Mouse (Mus musculus) myocyte (in vitro differentiated cells): ENCODE data around the gene Psmc3. TPM values are rescaled to one million over a fixed set of nuclear protein-coding genes. Genes with fewer than 3 reads are reported as not detected.
"Not testable (repeated sequence)": the region's sequence is repeated elsewhere in the genome, so short reads cannot be mapped to it uniquely, and the experiment has no call there.

Source experiments
- H3K27me3 ChIP-seq: one replicate; pipeline ENCODE4 v1.6.1; 2011; ENCODE audit not compliant: control insufficient read depth, insufficient read depth, insufficient read length
- H3K36me3 ChIP-seq: one replicate; pipeline ENCODE4 v1.6.1; 2011; ENCODE audit not compliant: control insufficient read depth, insufficient read depth
- H3K4me2 ChIP-seq: one replicate; pipeline ENCODE4 v1.6.1; 2011; ENCODE audit warnings: low read depth, control low read depth
- H3K4me3 ChIP-seq: one replicate; pipeline ENCODE4 v1.5.1; 2011; ENCODE audit warnings: mild to moderate bottlenecking, control low read depth, moderate library complexity
- H3K79me2 ChIP-seq: one replicate; pipeline ENCODE4 v1.6.1; 2011; ENCODE audit not compliant: control insufficient read depth, insufficient read depth
- H3ac ChIP-seq: one replicate; pipeline ENCODE4 v1.6.1; 2011; ENCODE audit not compliant: control insufficient read depth, insufficient read length
- CEBPB ChIP-seq: IDR thresholded peaks from 2 replicates; pipeline ENCODE4 v1.6.1; 2011; ENCODE audit warnings: mild to moderate bottlenecking, moderate library complexity; ENCODE audit not compliant: poor library complexity, insufficient read depth, severe bottlenecking
- E2F4 ChIP-seq: IDR thresholded peaks from one replicate; pipeline ENCODE4 v1.6.1; 2011; ENCODE audit warnings: mild to moderate bottlenecking, control low read depth, moderate library complexity; ENCODE audit not compliant: insufficient read depth
- MAX ChIP-seq: IDR thresholded peaks from one replicate; pipeline ENCODE4 v1.6.1; 2011; ENCODE audit warnings: low read depth, mild to moderate bottlenecking, control low read depth
- MYOD1 ChIP-seq, 3 experiments: IDR thresholded peaks; one replicate each; pipeline ENCODE4 v1.6.1; 2011; ENCODE audit warnings: control low read depth in 2 of 3, low read depth in 2 of 3, mild to moderate bottlenecking in 2 of 3, moderate library complexity in 1 of 3; ENCODE audit not compliant: insufficient read length in 2 of 3, control insufficient read depth in 1 of 3
- MYOG ChIP-seq, 3 experiments: IDR thresholded peaks; one replicate each; pipeline ENCODE4 v1.6.1; 2011; ENCODE audit warnings: control low read depth in 2 of 3, low read depth in 2 of 3, mild to moderate bottlenecking in 2 of 3; ENCODE audit not compliant: insufficient read length in 2 of 3, control insufficient read depth in 1 of 3, insufficient read depth in 1 of 3
- POLR2A ChIP-seq: IDR thresholded peaks from one replicate; pipeline ENCODE4 v1.6.1; 2011; ENCODE audit warnings: low read depth, mild to moderate bottlenecking, control low read depth, moderate library complexity; ENCODE audit not compliant: insufficient read length
- POLR2AphosphoS2 ChIP-seq: IDR thresholded peaks from one replicate; pipeline ENCODE4 v1.6.1; 2011; ENCODE audit warnings: low read depth, control low read depth; ENCODE audit not compliant: insufficient read length
- REST ChIP-seq: IDR thresholded peaks from one replicate; pipeline ENCODE4 v1.6.1; 2011; ENCODE audit warnings: mild to moderate bottlenecking, control low read depth, moderate library complexity; ENCODE audit not compliant: insufficient read depth, insufficient read length
- SRF ChIP-seq: IDR thresholded peaks from one replicate; pipeline ENCODE4 v1.6.1; 2011; ENCODE audit warnings: low read depth; ENCODE audit not compliant: control insufficient read depth, insufficient read length
- TCF12 ChIP-seq: IDR thresholded peaks from one replicate; pipeline ENCODE4 v1.6.1; 2011; ENCODE audit warnings: mild to moderate bottlenecking, control low read depth; ENCODE audit not compliant: poor library complexity, insufficient read depth, severe bottlenecking
- TCF3 ChIP-seq: IDR thresholded peaks from one replicate; pipeline ENCODE4 v1.6.1; 2011; ENCODE audit warnings: low read depth, control low read depth; ENCODE audit not compliant: insufficient read length
- USF1 ChIP-seq: IDR thresholded peaks from one replicate; pipeline ENCODE4 v1.6.1; 2011; ENCODE audit warnings: low read depth, mild to moderate bottlenecking, control low read depth, moderate library complexity
- polyA plus RNA-seq: library from polyadenylated mRNA; unstranded; fragments of >200 nt; fragmentation: generic; extraction: Trizol; gene quantifications from one replicate; pipeline ENCODE4 v1.2.1, GENCODE M21; 2012; ENCODE audit warnings: missing spikeins

Gene Psmc3
- polyA plus RNA-seq, 1 experiment: 688 TPM

DNA sequence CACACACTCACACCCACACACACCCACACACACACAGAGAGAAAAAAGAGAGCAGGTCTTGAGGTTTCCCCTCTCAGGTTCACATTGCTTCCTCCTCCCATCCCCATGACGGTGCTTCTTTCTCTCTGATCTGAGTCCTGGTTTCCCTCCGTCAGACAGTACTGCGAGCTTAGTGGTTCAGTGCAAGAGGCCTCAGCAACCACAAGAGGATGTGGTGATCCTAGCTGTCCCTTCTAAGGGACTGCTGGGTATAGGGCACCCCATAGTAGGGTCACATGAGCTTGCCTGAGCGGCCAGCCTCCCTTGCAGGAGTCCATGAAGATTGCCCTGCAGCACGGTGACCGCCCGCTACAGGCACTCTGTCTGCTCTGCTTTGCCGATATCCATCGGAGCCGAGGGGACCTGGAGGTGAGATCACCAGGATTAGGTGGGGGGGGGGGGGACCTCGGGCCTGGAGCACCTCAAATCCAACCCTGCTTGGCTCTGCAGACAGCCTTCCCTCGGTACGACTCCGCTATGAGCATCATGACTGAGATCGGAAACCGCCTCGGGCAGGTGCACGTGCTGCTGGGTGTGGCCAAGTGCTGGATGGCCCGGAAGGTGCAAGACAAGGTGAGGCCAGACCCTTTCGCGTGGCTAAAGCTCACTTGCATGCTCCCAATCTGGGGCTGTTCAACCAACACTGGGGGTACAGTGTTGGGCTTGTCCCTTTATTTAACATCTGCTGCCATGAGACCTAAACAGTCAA, 11.0 kb upstream of the Psmc3 start:
- Histone ChIP-seq H3ac (no peak overlapping the region), H3K36me3 (no peaks in the 10 kb centered on the region), H3K79me2 (no peaks in the 10 kb centered on the region), H3K27me3 (no peaks in the 10 kb centered on the region), H3K4me2 (no peak overlapping the region), H3K4me3 (no peak overlapping the region)
- TF ChIP-seq CEBPB (no peak), POLR2A (peak; percentile 12)

DNA sequence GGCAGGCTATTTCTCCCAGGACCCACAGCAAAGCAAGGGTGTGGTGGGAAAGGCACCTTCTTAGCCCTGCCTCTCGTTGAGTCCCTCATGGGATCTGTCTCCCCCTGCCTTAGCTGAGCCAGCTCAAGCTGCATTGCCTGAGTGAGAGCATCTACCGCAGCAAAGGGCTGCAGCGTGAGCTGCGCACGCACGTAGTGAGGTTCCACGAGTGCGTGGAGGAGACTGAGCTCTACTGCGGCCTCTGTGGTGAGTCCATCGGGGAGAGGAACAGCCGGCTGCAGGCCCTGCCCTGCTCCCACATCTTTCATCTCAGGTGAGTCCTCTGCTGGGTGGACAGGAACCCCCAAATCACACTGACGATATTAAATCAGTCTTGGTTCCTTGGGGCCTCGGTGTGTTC, 9.1 kb upstream of the Psmc3 start:
- Histone ChIP-seq H3K27me3 (no peaks in the 10 kb centered on the region), H3K4me3 (no peak overlapping the region), H3K36me3 (no peaks in the 10 kb centered on the region), H3ac (no peak overlapping the region), H3K79me2 (no peaks in the 10 kb centered on the region), H3K4me2 (no peak overlapping the region)
- no peak for TF ChIP-seq REST
- peak; percentile 53 for TF ChIP-seq POLR2AphosphoS2
- TF ChIP-seq POLR2A: no peak
- TF ChIP-seq SRF: no peak
- TF ChIP-seq MYOG (IDR thresholded peaks at IDR 0.05; ENCODE audit: control insufficient read depth in 1 of 3, insufficient read depth in 1 of 3, insufficient read length in 2 of 3, low read depth in 2 of 3): no peak
- TF ChIP-seq TCF12: no peak
- no peak for TF ChIP-seq CEBPB

DNA sequence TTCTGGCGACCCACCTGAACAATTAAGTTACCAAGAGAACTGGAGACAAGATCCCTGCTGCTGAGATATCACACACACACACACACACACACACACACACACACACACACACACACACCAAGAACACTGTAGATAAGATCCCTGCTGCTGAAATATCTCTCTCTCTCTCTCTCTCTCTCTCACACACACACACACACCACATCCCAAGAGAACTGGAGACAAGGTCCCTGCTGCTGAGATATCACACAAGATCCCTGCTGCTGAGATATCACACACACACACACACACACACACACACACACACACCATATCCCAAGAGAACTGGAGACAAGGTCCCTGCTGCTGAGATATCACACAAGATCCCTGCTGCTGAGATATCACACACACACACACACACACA, 8.0 kb upstream of the Psmc3 start:
- H3K27me3 ChIP-seq, H3K79me2 ChIP-seq, H3K36me3 ChIP-seq, H3ac ChIP-seq, H3K4me2 ChIP-seq, H3K4me3 ChIP-seq: not testable (repeated sequence)

DNA sequence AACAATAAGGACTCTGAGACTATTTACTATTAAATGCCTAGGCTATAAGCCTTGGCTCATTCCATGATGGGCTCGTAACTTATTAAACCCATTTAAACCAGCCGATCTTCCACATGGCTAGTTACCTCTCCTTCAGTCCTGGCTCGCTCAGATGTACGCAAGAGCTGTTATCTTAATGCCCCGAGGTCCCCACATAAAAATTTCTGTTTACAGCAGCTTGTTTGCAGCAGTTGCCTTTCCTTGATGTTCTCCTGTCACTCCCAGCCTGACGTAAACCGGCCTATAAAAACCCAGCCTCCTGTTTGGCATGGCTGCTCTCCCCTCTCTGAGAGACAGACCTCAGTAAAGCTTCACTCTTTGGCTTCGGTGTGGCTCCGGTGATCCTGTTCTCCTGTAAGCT, 6.5 kb upstream of the Psmc3 start:
- no peaks in the 10 kb centered on the region for H3K36me3 ChIP-seq
- no peak overlapping the region for H3K4me2 ChIP-seq
- H3K4me3 ChIP-seq: no peak overlapping the region
- TF ChIP-seq SRF (no peak), REST (no peak), TCF3 (no peak), E2F4 (no peak), MYOG (IDR thresholded peaks at IDR 0.05; ENCODE audit: control insufficient read depth in 1 of 3, insufficient read depth in 1 of 3, insufficient read length in 2 of 3, low read depth in 2 of 3) (no peak), MYOD1 (IDR thresholded peaks at IDR 0.05; ENCODE audit: control insufficient read depth in 1 of 3, insufficient read length in 2 of 3, low read depth in 2 of 3) (no peak), POLR2AphosphoS2 (no peak), TCF12 (no peak), CEBPB (no peak), POLR2A (no peak), USF1 (no peak), MAX (no peak)
- no peaks in the 10 kb centered on the region for H3K27me3 ChIP-seq
- no peak overlapping the region for H3ac ChIP-seq
- H3K79me2 ChIP-seq: no peaks in the 10 kb centered on the region

DNA sequence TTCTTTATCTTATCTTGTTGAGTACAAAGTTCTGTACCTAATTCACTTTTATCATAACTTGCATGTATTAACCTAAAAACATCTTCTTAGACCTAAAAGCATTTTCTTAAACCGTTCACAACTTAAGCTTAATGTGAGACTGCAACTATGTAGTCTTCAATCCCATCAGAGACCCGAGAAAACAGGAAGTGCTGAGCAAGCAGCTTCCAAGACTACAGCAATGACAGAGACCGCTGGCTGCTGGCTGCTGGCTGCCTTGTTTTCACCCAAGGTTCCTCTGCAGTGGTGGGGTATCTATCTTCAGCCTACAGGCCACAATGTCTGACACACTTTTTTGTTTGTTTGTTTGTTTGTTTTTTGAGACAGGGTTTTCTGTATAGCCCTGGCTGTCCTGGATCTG, 1.9 kb upstream of the Psmc3 start:
- H3K27me3 ChIP-seq: no peaks in the 10 kb centered on the region
- H3ac ChIP-seq: no peak overlapping the region
- H3K4me2 ChIP-seq: no peak overlapping the region
- no peak overlapping the region for H3K4me3 ChIP-seq
- H3K79me2 ChIP-seq: peaks cover 19% of the 10 kb centered on the region
- no peak for TF ChIP-seq REST
- no peak for TF ChIP-seq MAX
- no peak for TF ChIP-seq USF1
- TF ChIP-seq POLR2AphosphoS2: no peak
- no peak for TF ChIP-seq SRF
- TF ChIP-seq MYOD1 (IDR thresholded peaks at IDR 0.05; ENCODE audit: control insufficient read depth in 1 of 3, insufficient read length in 2 of 3, low read depth in 2 of 3): no peak
- no peak for TF ChIP-seq TCF3
- no peak for TF ChIP-seq TCF12
- no peak for TF ChIP-seq E2F4
- TF ChIP-seq MYOG (IDR thresholded peaks at IDR 0.05; ENCODE audit: control insufficient read depth in 1 of 3, insufficient read depth in 1 of 3, insufficient read length in 2 of 3, low read depth in 2 of 3): no peak
- TF ChIP-seq CEBPB: no peak
- no peak for TF ChIP-seq POLR2A
- peaks cover 18% of the 10 kb centered on the region for H3K36me3 ChIP-seq
